Comparison of ENCODE assay signal across 22 mouse cellular contexts in genomic region chr10:128048157-128048556, GRCm38 (mm10). TPM values are rescaled to one million over a fixed set of nuclear protein-coding genes. Genes with fewer than 3 reads are reported as not detected.
"Had no signal": no experiment of that assay in that cellular context is flagged by ENCODE, and none has a peak within 500 bp of the region (broad histone marks: within the 10 kb centered on the region; RNA-seq: fewer than 3 reads in every experiment).

No protein-coding gene starts in this region.

- H3K27ac ChIP-seq: neural tube, embryonic 12.5 days; neural tube, embryonic 13.5 days; neural tube, embryonic 15.5 days; stomach, embryonic 15.5 days; stomach, postnatal 0 days had no signal

- H3K27me3 ChIP-seq: neural tube, embryonic 12.5 days; neural tube, embryonic 13.5 days; neural tube, embryonic 15.5 days; stomach, embryonic 15.5 days had no signal

- DNase-seq: retina, postnatal 1 day; right cerebral cortex, adult 18-20 months; right cerebral cortex, postnatal 14 days; right cerebral cortex, postnatal 25 days; right cerebral cortex, postnatal 4 days; spleen, adult 18-20 months; thymus, adult 18-20 months; thymus, adult 2 months; thymus, postnatal 14 days; thymus, postnatal 25 days; thymus, postnatal 36 days; thymus, postnatal 4 days had no signal

- H3K4me3 ChIP-seq: neural tube, embryonic 12.5 days; neural tube, embryonic 13.5 days; neural tube, embryonic 15.5 days; stomach, embryonic 15.5 days had no signal

- H3K9ac ChIP-seq: neural tube, embryonic 12.5 days; neural tube, embryonic 13.5 days; neural tube, embryonic 15.5 days; stomach, embryonic 15.5 days had no signal

- H3K4me2 ChIP-seq: neural tube, embryonic 12.5 days; neural tube, embryonic 13.5 days; neural tube, embryonic 15.5 days; stomach, embryonic 15.5 days had no signal

- H3K9me3 ChIP-seq: neural tube, embryonic 12.5 days; neural tube, embryonic 13.5 days; neural tube, embryonic 15.5 days; stomach, embryonic 15.5 days had no signal

RNA-seq across cellular contexts. Expression of gene Hsd17b6, which starts 40.7 kb away (rescaled TPM):
- polyA plus RNA-seq: neural tube, embryonic 12.5 days; neural tube, embryonic 13.5 days; neural tube, embryonic 14.5 days; neural tube, embryonic 15.5 days; spleen, adult 2 months; stomach, embryonic 14.5 days; stomach, embryonic 15.5 days; stomach, embryonic 16.5 days; testis, adult 2 months had no signal
